Mouse (Mus musculus): ENCODE data around the gene Etnk2. TPM values are rescaled to one million over a fixed set of nuclear protein-coding genes. Genes with fewer than 3 reads are reported as not detected.

Gene Etnk2
- polyA plus RNA-seq, 1 experiment from 2014 or later, result 1.3 TPM

- Histone ChIP-seq H3K4me3 (no peak overlapping the region), H3K9me3 (replicated peaks) (no peaks in the 10 kb centered on the region), H3K27me3 (peaks cover 10% of the 10 kb centered on the region), H3K9ac (no peak overlapping the region), H3K27ac (no peak overlapping the region), H3K4me2 (no peak overlapping the region), H3K36me3 (no peaks in the 10 kb centered on the region), H3K4me1 (replicated peaks) (peaks cover 8% of the 10 kb centered on the region)
- ATAC-seq (replicated peaks; ENCODE audit: insufficient number of reproducible peaks, insufficient read depth, low FRiP score, low read depth), result no peak
- WGBS, result 65% methylated on average over 4 of the region's 4 CpGs
Measured at GRCm38 (mm10) chr1:133370352-133370751, 7.0 kb downstream of the Etnk2 start.

GRCm38 (mm10) chr1:133371431-133371830 is 8.1 kb downstream of the Etnk2 start:
- WGBS, result 64% methylated on average over 6 of the region's 6 CpGs
- Histone ChIP-seq H3K9ac (no peak overlapping the region), H3K27ac (no peak overlapping the region), H3K4me2 (no peak overlapping the region), H3K9me3 (replicated peaks) (no peaks in the 10 kb centered on the region), H3K4me3 (no peak overlapping the region), H3K27me3 (peaks cover 4% of the 10 kb centered on the region; the same call in 1 of the 2 replicates), H3K4me1 (replicated peaks) (peaks cover 8% of the 10 kb centered on the region), H3K36me3 (no peaks in the 10 kb centered on the region)
- ATAC-seq (replicated peaks; ENCODE audit: insufficient number of reproducible peaks, insufficient read depth, low FRiP score, low read depth), result no peak

GRCm38 (mm10) chr1:133372113-133372512 is 8.7 kb downstream of the Etnk2 start:
- Histone ChIP-seq H3K36me3 (no peaks in the 10 kb centered on the region), H3K4me2 (no peak overlapping the region), H3K27ac (no peak overlapping the region), H3K27me3 (no peaks in the 10 kb centered on the region), H3K4me1 (replicated peaks) (peaks cover 8% of the 10 kb centered on the region), H3K4me3 (no peak overlapping the region), H3K9me3 (replicated peaks) (no peaks in the 10 kb centered on the region), H3K9ac (no peak overlapping the region)
- 54% methylated on average over 8 of the region's 8 CpGs for WGBS
- no peak for ATAC-seq (replicated peaks; ENCODE audit: insufficient number of reproducible peaks, insufficient read depth, low FRiP score, low read depth)

GRCm38 (mm10) chr1:133375696-133376346 is 12.4 kb downstream of the Etnk2 start:
- no peaks in the 10 kb centered on the region for H3K27me3 ChIP-seq
- no peak overlapping the region for H3K4me2 ChIP-seq
- no peak overlapping the region for H3K9ac ChIP-seq
- peaks cover 16% of the 10 kb centered on the region for H3K4me1 ChIP-seq (replicated peaks)
- H3K27ac ChIP-seq, result no peak overlapping the region
- ATAC-seq (replicated peaks; ENCODE audit: insufficient number of reproducible peaks, insufficient read depth, low FRiP score, low read depth), result no peak
- H3K9me3 ChIP-seq (replicated peaks), result no peaks in the 10 kb centered on the region
- no peaks in the 10 kb centered on the region for H3K36me3 ChIP-seq
- WGBS, result 60% methylated on average over 10 of the region's 10 CpGs
- H3K4me3 ChIP-seq, result no peak overlapping the region

- no peak overlapping the region for H3K4me3 ChIP-seq
- no peak overlapping the region for H3K9ac ChIP-seq
- H3K4me1 ChIP-seq (replicated peaks), result peaks cover 20% of the 10 kb centered on the region
- no peaks in the 10 kb centered on the region for H3K36me3 ChIP-seq
- no peak overlapping the region for H3K4me2 ChIP-seq
- H3K27me3 ChIP-seq, result no peaks in the 10 kb centered on the region
- no peak for ATAC-seq (replicated peaks; ENCODE audit: insufficient number of reproducible peaks, insufficient read depth, low FRiP score, low read depth)
- H3K27ac ChIP-seq, result no peak overlapping the region
- H3K9me3 ChIP-seq (replicated peaks), result no peaks in the 10 kb centered on the region
- WGBS, result 84% methylated on average over 5 of the region's 5 CpGs
Measured at GRCm38 (mm10) chr1:133377547-133377946, 14.2 kb downstream of the Etnk2 start.

GRCm38 (mm10) chr1:133379254-133379985 is 16.0 kb downstream of the Etnk2 start:
- H3K27ac ChIP-seq, result no peak overlapping the region
- peaks cover 21% of the 10 kb centered on the region for H3K4me1 ChIP-seq (replicated peaks)
- no peaks in the 10 kb centered on the region for H3K9me3 ChIP-seq (replicated peaks)
- no peak; the same call in 1 of the 2 replicates for ATAC-seq (replicated peaks; ENCODE audit: insufficient number of reproducible peaks, insufficient read depth, low FRiP score, low read depth)
- no peak overlapping the region for H3K4me3 ChIP-seq
- H3K4me2 ChIP-seq, result no peak overlapping the region
- 59% methylated on average over 10 of the region's 10 CpGs for WGBS
- H3K27me3 ChIP-seq, result no peaks in the 10 kb centered on the region
- no peaks in the 10 kb centered on the region for H3K36me3 ChIP-seq
- H3K9ac ChIP-seq, result no peak overlapping the region

- Histone ChIP-seq H3K36me3 (no peaks in the 10 kb centered on the region), H3K9me3 (replicated peaks) (no peaks in the 10 kb centered on the region), H3K4me1 (replicated peaks) (peaks cover 21% of the 10 kb centered on the region), H3K27me3 (no peaks in the 10 kb centered on the region), H3K9ac (no peak overlapping the region), H3K4me2 (no peak overlapping the region), H3K27ac (no peak overlapping the region), H3K4me3 (no peak overlapping the region)
- WGBS, result 79% methylated on average over 3 of the region's 3 CpGs
- no peak for ATAC-seq (replicated peaks; ENCODE audit: insufficient number of reproducible peaks, insufficient read depth, low FRiP score, low read depth)
Measured at GRCm38 (mm10) chr1:133379986-133380320, 16.6 kb downstream of the Etnk2 start.

GRCm38 (mm10) chr1:133380347-133381065 is 17.1 kb downstream of the Etnk2 start:
- H3K27me3 ChIP-seq, result no peaks in the 10 kb centered on the region
- no peaks in the 10 kb centered on the region for H3K36me3 ChIP-seq
- H3K27ac ChIP-seq, result no peak overlapping the region
- H3K4me1 ChIP-seq (replicated peaks), result peaks cover 21% of the 10 kb centered on the region
- 64% methylated on average over 14 of the region's 14 CpGs for WGBS
- no peak overlapping the region for H3K4me2 ChIP-seq
- no peak overlapping the region for H3K9ac ChIP-seq
- no peak overlapping the region for H3K4me3 ChIP-seq
- no peaks in the 10 kb centered on the region for H3K9me3 ChIP-seq (replicated peaks)
- ATAC-seq (replicated peaks; ENCODE audit: insufficient number of reproducible peaks, insufficient read depth, low FRiP score, low read depth), result no peak

GRCm38 (mm10) chr1:133382008-133382407 is 18.6 kb downstream of the Etnk2 start:
- Histone ChIP-seq H3K27ac (no peak overlapping the region), H3K27me3 (0 out of 2 replicates have a peak, but pooled peaks cover 2% of the 10 kb centered on the region), H3K36me3 (no peaks in the 10 kb centered on the region), H3K4me1 (replicated peaks) (peaks cover 26% of the 10 kb centered on the region), H3K9me3 (replicated peaks) (no peaks in the 10 kb centered on the region), H3K4me2 (no peak overlapping the region), H3K4me3 (no peak overlapping the region), H3K9ac (no peak overlapping the region)
- WGBS, result 7% methylated on average over 9 of the region's 9 CpGs
- ATAC-seq (replicated peaks; ENCODE audit: insufficient number of reproducible peaks, insufficient read depth, low FRiP score, low read depth), result peak; percentile 12; the same call in 1 of the 2 replicates

- H3K36me3 ChIP-seq, result no peaks in the 10 kb centered on the region
- 57% methylated on average over 12 of the region's 12 CpGs for WGBS
- H3K4me3 ChIP-seq, result no peak overlapping the region
- ATAC-seq (replicated peaks; ENCODE audit: insufficient number of reproducible peaks, insufficient read depth, low FRiP score, low read depth), result no peak
- no peak overlapping the region for H3K4me2 ChIP-seq
- H3K27me3 ChIP-seq, result 0 out of 2 replicates have a peak, but pooled peaks cover 3% of the 10 kb centered on the region
- H3K27ac ChIP-seq, result no peak overlapping the region
- H3K9ac ChIP-seq, result no peak overlapping the region
- H3K4me1 ChIP-seq (replicated peaks), result peaks cover 28% of the 10 kb centered on the region
- no peaks in the 10 kb centered on the region for H3K9me3 ChIP-seq (replicated peaks)
Measured at GRCm38 (mm10) chr1:133382552-133383155, 19.3 kb downstream of the Etnk2 start.

GRCm38 (mm10) chr1:133383157-133383783 is 19.9 kb downstream of the Etnk2 start:
- no peak overlapping the region for H3K9ac ChIP-seq
- no peak for ATAC-seq (replicated peaks; ENCODE audit: insufficient number of reproducible peaks, insufficient read depth, low FRiP score, low read depth)
- 0 out of 2 replicates have a peak, but pooled peaks cover 3% of the 10 kb centered on the region for H3K27me3 ChIP-seq
- no peak overlapping the region for H3K27ac ChIP-seq
- no peak overlapping the region for H3K4me3 ChIP-seq
- no peaks in the 10 kb centered on the region for H3K9me3 ChIP-seq (replicated peaks)
- no peak overlapping the region for H3K4me2 ChIP-seq
- no peaks in the 10 kb centered on the region for H3K36me3 ChIP-seq
- peaks cover 32% of the 10 kb centered on the region for H3K4me1 ChIP-seq (replicated peaks)
- WGBS, result 89% methylated on average over 14 of the region's 14 CpGs

Data from heart, embryonic 15.5 days (tissue).